Mouse (Mus musculus): ENCODE data around the gene Zfp30. TPM values are rescaled to one million over a fixed set of nuclear protein-coding genes. Genes with fewer than 3 reads are reported as not detected.

Zfp30 gene
- under 1 TPM; 0.64 to 0.92 TPM for total RNA-seq (2023)

GRCm38 (mm10) chr7:29783871-29784551, at the start of gene Zfp30:
Gene Zfp30 (plus strand): TSS chr7:29783998.

GRCm38 (mm10) chr7:29768090-29768900, 15.5 kb upstream of the Zfp30 start, which contains the start of gene Zfp84:
Gene Zfp84 (plus strand): TSS chr7:29768552.

GRCm38 (mm10) chr7:29815910-29816429, 32.2 kb downstream of the Zfp30 start, which contains the start of gene Zfp790:
Gene Zfp790 (plus strand): TSS chr7:29816114.

Other genes with a start within 250 kb of the Zfp30 start
- not detected for gene Catsperg2, start 57.0 kb upstream of the Zfp30 start, total RNA-seq (2023)
- 10 to 100 TPM; 22.8 to 26.3 TPM for gene Zfp84, start 15.4 kb upstream of the Zfp30 start, total RNA-seq (2023)
- 10 to 100 TPM; 12.4 to 19.6 TPM for gene Zfp790, start 32.1 kb downstream of the Zfp30 start, total RNA-seq (2023)
- 1 to 10 TPM; 3.9 to 5.1 TPM for gene Zfp940, start 69.7 kb downstream of the Zfp30 start, total RNA-seq (2023)
- 10 to 100 TPM; 14.2 to 17.1 TPM for gene Zfp420, start 76.0 kb downstream of the Zfp30 start, total RNA-seq (2023)
- 10 to 100 TPM in 1 of 2 experiments, 1 to 10 TPM in 1; 9.9 to 14.7 TPM for gene Zfp27, start 122.6 kb downstream of the Zfp30 start, total RNA-seq (2023)
- 1 to 10 TPM; 6.1 to 6.6 TPM for gene Zfp383, start 124.2 kb downstream of the Zfp30 start, total RNA-seq (2023)
- 10 to 100 TPM; 10.6 to 12.3 TPM for gene Zfp74, start 170.1 kb downstream of the Zfp30 start, total RNA-seq (2023)
- 10 to 100 TPM; 17.1 to 24.5 TPM for gene Zfp568, start 200.0 kb downstream of the Zfp30 start, total RNA-seq (2023)

All from B cell, adult 67 days (primary cell).